Mouse (Mus musculus) heart, embryonic 14.5 days (tissue): ENCODE measurements around the gene Pax1. TPM values are rescaled to one million over a fixed set of nuclear protein-coding genes. Genes with fewer than 3 reads are reported as not detected.

Experiments used
- ATAC-seq: fragments of 200-750 bp; cut with Nextera tagmentation; 2 replicates; pipeline ENCODE4 v1.8.0; 2017; ENCODE audit warnings: low read depth, moderate TSS enrichment; ENCODE audit not compliant: insufficient number of reproducible peaks, insufficient read depth, low FRiP score
- H3K27ac ChIP-seq, 2 experiments: fragments of 200-500 bp in 1 of 2; fragments of 300-500 bp in 1 of 2; sonication (generic) in 1 of 2; replicated peaks in 1 of 2; 2 replicates each; pipeline ENCODE4 v1.5.1; 2012 to 2014; ENCODE audit warnings: low read depth in 2 of 2, low read length in 2 of 2, control low read depth in 1 of 2, mild to moderate bottlenecking in 1 of 2, mixed read lengths in 1 of 2; ENCODE audit not compliant: control insufficient read depth in 1 of 2, insufficient read depth in 1 of 2
- H3K27me3 ChIP-seq: fragments of 300-500 bp; sonication (generic); 2 replicates; pipeline ENCODE4 v1.6.1; 2014; ENCODE audit warnings: mild to moderate bottlenecking, low read length, control low read depth; ENCODE audit not compliant: control insufficient read depth, insufficient read depth
- H3K36me3 ChIP-seq: fragments of 300-500 bp; sonication (generic); 2 replicates; pipeline ENCODE4 v1.6.1; 2014; ENCODE audit warnings: mild to moderate bottlenecking, control low read depth, low read length, mixed read lengths; ENCODE audit not compliant: control insufficient read depth, insufficient read depth
- H3K4me1 ChIP-seq, 2 experiments: fragments of 200-500 bp in 1 of 2; fragments of 300-500 bp in 1 of 2; sonication (generic) in 1 of 2; 2 replicates each; pipeline ENCODE4 v1.6.1; 2012 to 2014; ENCODE audit warnings: low read length in 2 of 2, control low read depth in 1 of 2, mixed read lengths in 1 of 2; ENCODE audit not compliant: control insufficient read depth in 2 of 2, insufficient read depth in 2 of 2
- H3K4me2 ChIP-seq: fragments of 300-500 bp; sonication (generic); 2 replicates; pipeline ENCODE4 v1.6.1; 2014; ENCODE audit warnings: mild to moderate bottlenecking, low read length
- H3K4me3 ChIP-seq, 2 experiments: fragments of 200-500 bp in 1 of 2; fragments of 300-500 bp in 1 of 2; sonication (generic) in 1 of 2; 2 replicates each; pipeline ENCODE4 v1.5.1; 2012 to 2014; ENCODE audit warnings: low read length in 2 of 2, mild to moderate bottlenecking in 2 of 2, control low read depth in 1 of 2, low read depth in 1 of 2, moderate library complexity in 1 of 2; ENCODE audit not compliant: control insufficient read depth in 1 of 2, insufficient read depth in 1 of 2
- H3K9ac ChIP-seq: fragments of 300-500 bp; sonication (generic); 2 replicates; pipeline ENCODE4 v1.6.1; 2014; ENCODE audit warnings: mild to moderate bottlenecking, low read length
- H3K9me3 ChIP-seq: fragments of 300-500 bp; sonication (generic); 2 replicates; pipeline ENCODE4 v1.6.1; 2016; ENCODE audit warnings: low read length, control low read depth; ENCODE audit not compliant: control insufficient read depth
- WGBS: fragments of 180-500 bp; shearing (Covaris S2); extraction: QIAGEN DNeasy Blood & Tissue Kit; methylation state at CpG from one replicate; pipeline ENCODE4 v1.1.7; 2014; 5-methylcytosine and 5-hydroxymethylcytosine counted together
- polyA plus RNA-seq: library from polyadenylated mRNA; unstranded; fragments of >200 nt; fragmentation: Nextera tagmentation; extraction: Ambion mirVana; gene quantifications from 2 replicates; pipeline ENCODE4 v1.2.1, GENCODE M21; 2014

The Pax1 gene
- polyA plus RNA-seq, 1 experiment from 2014 or later = not detected

- no peak overlapping the region for H3K27ac ChIP-seq
- ATAC-seq = no peak
- H3K36me3 ChIP-seq = no peaks in the 10 kb centered on the region
- H3K9me3 ChIP-seq = no peaks in the 10 kb centered on the region
- peaks cover 92% of the 10 kb centered on the region for H3K27me3 ChIP-seq
- 0 out of 2 replicates have a peak overlapping the region, but pooled peaks have one; percentile 31 for H3K4me2 ChIP-seq
- 4% methylated on average over 12 of the region's 12 CpGs for WGBS
- peaks cover 0 to 13% of the 10 kb centered on the region in 2 experiments; a peak in 2 of 4 replicates for H3K4me1 ChIP-seq
- H3K4me3 ChIP-seq = peak overlapping the region in 1 of 2 experiments; percentile 18; a peak in 1 of 4 replicates
- H3K9ac ChIP-seq = no peak overlapping the region
Observed at GRCm38 (mm10) chr2:147367246-147367820, 5.6 kb downstream of the Pax1 start.

GRCm38 (mm10) chr2:147367911-147368591, 6.3 kb downstream of the Pax1 start:
- peak overlapping the region; percentile 31 for H3K4me2 ChIP-seq
- no peaks in the 10 kb centered on the region for H3K36me3 ChIP-seq
- no peak overlapping the region for H3K9ac ChIP-seq
- H3K9me3 ChIP-seq = no peaks in the 10 kb centered on the region
- WGBS = 2% methylated on average over 32 of the region's 32 CpGs
- ATAC-seq = peak; percentile 48; the same call in 1 of the 2 replicates
- peaks cover 92% of the 10 kb centered on the region for H3K27me3 ChIP-seq
- H3K4me3 ChIP-seq = peak overlapping the region; percentile 13 to 18; a peak in 3 of 4 replicates
- peaks cover 0 to 13% of the 10 kb centered on the region in 2 experiments; a peak in 2 of 4 replicates for H3K4me1 ChIP-seq
- no peak overlapping the region for H3K27ac ChIP-seq

GRCm38 (mm10) chr2:147369561-147369960, 7.8 kb downstream of the Pax1 start:
- no peak overlapping the region for H3K27ac ChIP-seq
- H3K36me3 ChIP-seq = no peaks in the 10 kb centered on the region
- WGBS = 3% methylated on average over 9 of the region's 9 CpGs
- no peak overlapping the region for H3K4me3 ChIP-seq
- peaks cover 0 to 13% of the 10 kb centered on the region in 2 experiments; a peak in 2 of 4 replicates for H3K4me1 ChIP-seq
- H3K27me3 ChIP-seq = peaks cover 91% of the 10 kb centered on the region
- no peaks in the 10 kb centered on the region for H3K9me3 ChIP-seq
- no peak for ATAC-seq
- H3K9ac ChIP-seq = no peak overlapping the region
- H3K4me2 ChIP-seq = no peak overlapping the region

- peaks cover 91% of the 10 kb centered on the region for H3K27me3 ChIP-seq
- WGBS = 10% methylated on average over 5 of the region's 5 CpGs
- no peaks in the 10 kb centered on the region for H3K36me3 ChIP-seq
- no peak for ATAC-seq
- H3K9me3 ChIP-seq = no peaks in the 10 kb centered on the region
- no peak overlapping the region for H3K9ac ChIP-seq
- no peak overlapping the region for H3K27ac ChIP-seq
- H3K4me2 ChIP-seq = no peak overlapping the region
- H3K4me3 ChIP-seq = no peak overlapping the region
- peaks cover 0 to 13% of the 10 kb centered on the region in 2 experiments; a peak in 2 of 4 replicates for H3K4me1 ChIP-seq
Observed at GRCm38 (mm10) chr2:147370091-147370490, 8.4 kb downstream of the Pax1 start.

GRCm38 (mm10) chr2:147371289-147371688, 9.6 kb downstream of the Pax1 start:
- no peak for ATAC-seq
- Histone ChIP-seq H3K4me2 (no peak overlapping the region), H3K27me3 (peaks cover 91% of the 10 kb centered on the region), H3K9me3 (no peaks in the 10 kb centered on the region), H3K4me1 (peaks cover 0 to 10% of the 10 kb centered on the region in 2 experiments; a peak in 2 of 4 replicates), H3K4me3 (no peak overlapping the region), H3K9ac (no peak overlapping the region), H3K27ac (no peak overlapping the region), H3K36me3 (no peaks in the 10 kb centered on the region)

- H3K9me3 ChIP-seq = no peaks in the 10 kb centered on the region
- H3K4me3 ChIP-seq = no peak overlapping the region
- 10% methylated on average over 4 of the region's 4 CpGs for WGBS
- peaks cover 91% of the 10 kb centered on the region for H3K27me3 ChIP-seq
- no peak overlapping the region for H3K9ac ChIP-seq
- H3K27ac ChIP-seq = no peak overlapping the region
- no peak overlapping the region for H3K4me2 ChIP-seq
- H3K36me3 ChIP-seq = no peaks in the 10 kb centered on the region
- no peak for ATAC-seq
- H3K4me1 ChIP-seq = peaks cover 0 to 10% of the 10 kb centered on the region in 2 experiments; a peak in 2 of 4 replicates
Observed at GRCm38 (mm10) chr2:147371840-147372239, 10.1 kb downstream of the Pax1 start.

GRCm38 (mm10) chr2:147372947-147373666, 11.4 kb downstream of the Pax1 start:
- Histone ChIP-seq H3K36me3 (no peaks in the 10 kb centered on the region), H3K4me3 (no peak overlapping the region), H3K9ac (no peak overlapping the region), H3K4me2 (no peak overlapping the region), H3K9me3 (no peaks in the 10 kb centered on the region), H3K27ac (no peak overlapping the region), H3K4me1 (peaks cover 0 to 3% of the 10 kb centered on the region in 2 experiments; a peak in 2 of 4 replicates), H3K27me3 (peaks cover 91% of the 10 kb centered on the region)
- ATAC-seq = no peak
- WGBS = under 1% methylated on average over 28 of the region's 28 CpGs
